Mouse (Mus musculus) megakaryocyte, embryonic 14.5 days (primary cell): ENCODE results near the gene Slc35b3. TPM values are rescaled to one million over a fixed set of nuclear protein-coding genes. Genes with fewer than 3 reads are reported as not detected.
A peak's percentile ranks its signal among the peaks of the same experiment; 100 is the strongest.

Experiments used
- H3K27me3 ChIP-seq: replicated peaks from 2 replicates; pipeline ENCODE3; 2012; ENCODE audit warnings: inconsistent platforms
- H3K36me3 ChIP-seq: replicated peaks from 2 replicates; pipeline ENCODE3; 2012; ENCODE audit warnings: low read length, inconsistent platforms, mixed read lengths
- H3K4me1 ChIP-seq: 2 replicates; pipeline ENCODE4 v1.6.1; 2012; ENCODE audit warnings: inconsistent platforms
- H3K4me3 ChIP-seq: replicated peaks from 2 replicates; pipeline ENCODE3; 2012; ENCODE audit warnings: moderate library complexity, mild to moderate bottlenecking, inconsistent platforms
- H3K9me3 ChIP-seq: 2 replicates; pipeline ENCODE4 v1.6.1; 2012; ENCODE audit warnings: inconsistent platforms
- FLI1 ChIP-seq: IDR thresholded peaks from 2 replicates; pipeline ENCODE4 v1.6.1; 2012; ENCODE audit warnings: low read length, inconsistent platforms, mixed read lengths
- GATA1 ChIP-seq: IDR thresholded peaks from 3 replicates; pipeline ENCODE4 v1.6.1; 2012; ENCODE audit warnings: mixed read lengths, low read length, inconsistent platforms, borderline replicate concordance
- polyA plus RNA-seq: library from polyadenylated mRNA; stranded (reverse); fragments of >175 nt; gene quantifications from 2 replicates; pipeline ENCODE4 v1.2.3, GENCODE M21; 2012; ENCODE audit warnings: low replicate concordance; ENCODE audit not compliant: insufficient read depth

Slc35b3 gene
- polyA plus RNA-seq, 1 experiment = 13.6 TPM

GRCm38 (mm10) chr13:38944951-38945350 lies 15.7 kb downstream of the Slc35b3 start:
- Histone ChIP-seq H3K27me3 (no peaks in the 10 kb centered on the region), H3K4me3 (no peak overlapping the region), H3K9me3 (no peaks in the 10 kb centered on the region), H3K4me1 (peaks cover 46% of the 10 kb centered on the region), H3K36me3 (peaks cover 96% of the 10 kb centered on the region)
- TF ChIP-seq FLI1 = no peak
- TF ChIP-seq GATA1 = no peak

- Histone ChIP-seq H3K4me3 (no peak overlapping the region), H3K9me3 (no peaks in the 10 kb centered on the region), H3K4me1 (peaks cover 42% of the 10 kb centered on the region), H3K36me3 (peaks cover 99% of the 10 kb centered on the region), H3K27me3 (no peaks in the 10 kb centered on the region)
- no peak for TF ChIP-seq GATA1
- no peak for TF ChIP-seq FLI1
These were observed 18.9 kb downstream of the Slc35b3 start for GRCm38 (mm10) chr13:38941786-38942185.

- H3K9me3 ChIP-seq = no peaks in the 10 kb centered on the region
These were observed 19.4 kb downstream of the Slc35b3 start for GRCm38 (mm10) chr13:38941280-38941679.

GRCm38 (mm10) chr13:38938433-38938832 lies 22.2 kb downstream of the Slc35b3 start:
- Histone ChIP-seq H3K4me3 (peak overlapping the region; percentile 70), H3K27me3 (no peaks in the 10 kb centered on the region), H3K9me3 (no peaks in the 10 kb centered on the region), H3K4me1 (peaks cover 43% of the 10 kb centered on the region), H3K36me3 (peaks cover 98% of the 10 kb centered on the region)
- no peak for TF ChIP-seq GATA1
- TF ChIP-seq FLI1 = no peak

More at GRCm38 (mm10) chr13:38941280-38941679, 19.4 kb downstream of the Slc35b3 start:
- H3K4me3 ChIP-seq = no peak overlapping the region
- H3K4me1 ChIP-seq = peaks cover 42% of the 10 kb centered on the region
- TF ChIP-seq GATA1 = no peak
- TF ChIP-seq FLI1 = no peak
- peaks cover 99% of the 10 kb centered on the region for H3K36me3 ChIP-seq
- H3K27me3 ChIP-seq = no peaks in the 10 kb centered on the region

GRCm38 (mm10) chr13:38936860-38937471 lies 23.7 kb downstream of the Slc35b3 start:
- no peak overlapping the region for H3K4me3 ChIP-seq
- peaks cover 97% of the 10 kb centered on the region for H3K36me3 ChIP-seq
- no peaks in the 10 kb centered on the region for H3K27me3 ChIP-seq
- TF ChIP-seq GATA1 = no peak
- TF ChIP-seq FLI1 = no peak
- no peaks in the 10 kb centered on the region for H3K9me3 ChIP-seq
- H3K4me1 ChIP-seq = peaks cover 43% of the 10 kb centered on the region

GRCm38 (mm10) chr13:38935856-38936446 lies 24.7 kb downstream of the Slc35b3 start:
- H3K36me3 ChIP-seq = peaks cover 97% of the 10 kb centered on the region
- H3K4me3 ChIP-seq = no peak overlapping the region
- TF ChIP-seq GATA1 (no peak), FLI1 (no peak)
- H3K4me1 ChIP-seq = peaks cover 43% of the 10 kb centered on the region
- no peaks in the 10 kb centered on the region for H3K27me3 ChIP-seq
- no peaks in the 10 kb centered on the region for H3K9me3 ChIP-seq

- H3K36me3 ChIP-seq = peaks cover 60% of the 10 kb centered on the region
- no peak for TF ChIP-seq FLI1
- TF ChIP-seq GATA1 = no peak
- H3K4me3 ChIP-seq = no peak overlapping the region
- no peaks in the 10 kb centered on the region for H3K27me3 ChIP-seq
- H3K9me3 ChIP-seq = no peaks in the 10 kb centered on the region
- H3K4me1 ChIP-seq = peaks cover 3% of the 10 kb centered on the region; the same call in 1 of the 2 replicates
These were observed 30.7 kb downstream of the Slc35b3 start for GRCm38 (mm10) chr13:38929843-38930578.

GRCm38 (mm10) chr13:38922676-38923075 lies 38.0 kb downstream of the Slc35b3 start:
- TF ChIP-seq GATA1 = no peak
- TF ChIP-seq FLI1 = no peak
- no peaks in the 10 kb centered on the region for H3K9me3 ChIP-seq
- no peaks in the 10 kb centered on the region for H3K4me1 ChIP-seq
- no peak overlapping the region for H3K4me3 ChIP-seq
- H3K27me3 ChIP-seq = no peaks in the 10 kb centered on the region
- no peaks in the 10 kb centered on the region for H3K36me3 ChIP-seq

GRCm38 (mm10) chr13:38921306-38921705 lies 39.4 kb downstream of the Slc35b3 start:
- Histone ChIP-seq H3K36me3 (no peaks in the 10 kb centered on the region), H3K4me3 (no peak overlapping the region), H3K27me3 (no peaks in the 10 kb centered on the region), H3K4me1 (no peaks in the 10 kb centered on the region), H3K9me3 (no peaks in the 10 kb centered on the region)
- TF ChIP-seq GATA1 = no peak
- no peak for TF ChIP-seq FLI1

- H3K9me3 ChIP-seq = peaks cover 9% of the 10 kb centered on the region
- H3K27me3 ChIP-seq = no peaks in the 10 kb centered on the region
- no peak for TF ChIP-seq GATA1
- no peak for TF ChIP-seq FLI1
- no peak overlapping the region for H3K4me3 ChIP-seq
- no peaks in the 10 kb centered on the region for H3K4me1 ChIP-seq
- no peaks in the 10 kb centered on the region for H3K36me3 ChIP-seq
These were observed 42.3 kb downstream of the Slc35b3 start for GRCm38 (mm10) chr13:38918188-38918885.
